Mouse (Mus musculus): ENCODE measurements at regions not wholly inside any gene's neighbourhood (a gene's known extent, or its start where the extent isn't known, plus 50 kb on each side); places are given as distances from the start of the nearest gene placed in this dataset.

DNA sequence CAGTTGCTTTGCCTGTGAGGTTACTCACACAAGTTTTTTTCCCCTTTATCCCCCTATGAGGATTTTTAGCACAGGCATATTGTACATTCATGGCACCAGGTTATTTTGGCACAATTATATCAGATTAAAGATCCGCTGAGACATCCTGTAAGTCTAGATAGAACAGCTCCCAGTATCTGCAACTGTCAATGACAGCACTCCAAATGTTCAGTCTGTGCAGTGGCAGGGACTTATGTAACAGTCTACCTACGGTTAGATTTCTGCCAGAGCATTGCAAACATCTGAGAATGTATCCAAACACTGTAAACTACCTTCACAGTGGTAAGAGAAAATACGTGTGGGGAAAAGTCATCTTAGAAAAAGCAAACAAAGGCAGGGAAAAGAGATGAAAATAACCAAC, 163.5 kb upstream of the Kcnh7 start:
- WGBS = 82% methylated on average over 3 of the region's 3 CpGs
- ATAC-seq (ENCODE audit: low FRiP score) (no peak), DNase-seq (ENCODE audit: low spot score) (no peak)
- Histone ChIP-seq H3K4me3 (ENCODE audit: low read depth, low read length) (no peak overlapping the region), H3K9me3 (ENCODE audit: control insufficient read depth, low read length) (no peaks in the 10 kb centered on the region), H3K27me3 (ENCODE audit: control insufficient read depth, insufficient read depth, low read length) (no peaks in the 10 kb centered on the region), H3K4me1 (replicated peaks; ENCODE audit: control insufficient read depth, insufficient read depth, low read length) (no peaks in the 10 kb centered on the region), H3K9ac (ENCODE audit: low read depth, low read length) (no peak overlapping the region), H3K27ac (ENCODE audit: low read depth, low read length) (no peak overlapping the region), H3K4me2 (replicated peaks; ENCODE audit: low read depth, low read length) (no peak overlapping the region), H3K36me3 (ENCODE audit: control insufficient read depth, insufficient read depth, low read length) (no peaks in the 10 kb centered on the region)

GRCm38 (mm10) chr2:63326750-63327149, 142.7 kb upstream of the Kcnh7 start:
- Histone ChIP-seq H3K36me3 (ENCODE audit: control insufficient read depth, insufficient read depth, low read length) (no peaks in the 10 kb centered on the region), H3K4me1 (replicated peaks; ENCODE audit: control insufficient read depth, insufficient read depth, low read length) (no peaks in the 10 kb centered on the region), H3K27ac (ENCODE audit: low read depth, low read length) (no peak overlapping the region), H3K9me3 (ENCODE audit: control insufficient read depth, low read length) (no peaks in the 10 kb centered on the region), H3K9ac (ENCODE audit: low read depth, low read length) (no peak overlapping the region), H3K27me3 (ENCODE audit: control insufficient read depth, insufficient read depth, low read length) (no peaks in the 10 kb centered on the region), H3K4me2 (replicated peaks; ENCODE audit: low read depth, low read length) (no peak overlapping the region), H3K4me3 (ENCODE audit: low read depth, low read length) (no peak overlapping the region)
- WGBS = 93% methylated on average over 4 of the region's 4 CpGs
- ATAC-seq (ENCODE audit: low FRiP score) (no peak), DNase-seq (ENCODE audit: low spot score) (no peak)

- H3K4me2 ChIP-seq (replicated peaks; ENCODE audit: low read depth, low read length) = no peak overlapping the region
- ATAC-seq (ENCODE audit: low FRiP score) (no peak), DNase-seq (ENCODE audit: low spot score) (no peak)
- H3K4me1 ChIP-seq (replicated peaks; ENCODE audit: control insufficient read depth, insufficient read depth, low read length) = no peaks in the 10 kb centered on the region
- no peaks in the 10 kb centered on the region for H3K9me3 ChIP-seq (ENCODE audit: control insufficient read depth, low read length)
- H3K4me3 ChIP-seq (ENCODE audit: low read depth, low read length) = no peak overlapping the region
- no peaks in the 10 kb centered on the region for H3K36me3 ChIP-seq (ENCODE audit: control insufficient read depth, insufficient read depth, low read length)
- no peak overlapping the region for H3K9ac ChIP-seq (ENCODE audit: low read depth, low read length)
- no peak overlapping the region for H3K27ac ChIP-seq (ENCODE audit: low read depth, low read length)
- no peaks in the 10 kb centered on the region for H3K27me3 ChIP-seq (ENCODE audit: control insufficient read depth, insufficient read depth, low read length)
These were observed 96.8 kb upstream of the Kcnh7 start for GRCm38 (mm10) chr2:63280911-63281310.

DNA sequence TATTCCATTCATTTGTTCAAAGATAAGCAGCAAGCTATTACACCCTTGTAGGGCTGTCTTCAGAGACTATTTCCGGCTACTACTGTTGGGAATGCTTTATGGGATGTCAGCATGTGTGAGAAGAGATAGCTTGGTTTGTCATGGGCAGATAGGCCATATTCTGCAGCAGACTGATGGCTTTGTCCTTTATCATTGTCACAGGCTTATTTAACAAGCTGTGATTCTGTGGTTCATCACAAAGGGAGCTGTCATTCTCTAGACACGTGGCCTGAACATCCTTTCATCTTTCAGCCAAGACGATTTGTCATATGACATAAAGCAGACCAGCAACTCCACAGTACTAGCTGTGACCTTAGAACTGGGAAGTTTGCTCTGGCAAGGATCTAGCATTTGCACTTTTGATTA, 89.7 kb upstream of the Kcnh7 start:
- Histone ChIP-seq H3K4me2 (replicated peaks; ENCODE audit: low read depth, low read length) (no peak overlapping the region), H3K27me3 (ENCODE audit: control insufficient read depth, insufficient read depth, low read length) (no peaks in the 10 kb centered on the region), H3K9me3 (ENCODE audit: control insufficient read depth, low read length) (no peaks in the 10 kb centered on the region), H3K9ac (ENCODE audit: low read depth, low read length) (no peak overlapping the region), H3K27ac (ENCODE audit: low read depth, low read length) (no peak overlapping the region), H3K4me3 (ENCODE audit: low read depth, low read length) (no peak overlapping the region), H3K4me1 (replicated peaks; ENCODE audit: control insufficient read depth, insufficient read depth, low read length) (no peaks in the 10 kb centered on the region), H3K36me3 (ENCODE audit: control insufficient read depth, insufficient read depth, low read length) (no peaks in the 10 kb centered on the region)
- ATAC-seq (ENCODE audit: low FRiP score) (peak; percentile 88), DNase-seq (ENCODE audit: low spot score) (peak; percentile 33)
- 38% methylated on average over 3 of the region's 3 CpGs for WGBS

DNA sequence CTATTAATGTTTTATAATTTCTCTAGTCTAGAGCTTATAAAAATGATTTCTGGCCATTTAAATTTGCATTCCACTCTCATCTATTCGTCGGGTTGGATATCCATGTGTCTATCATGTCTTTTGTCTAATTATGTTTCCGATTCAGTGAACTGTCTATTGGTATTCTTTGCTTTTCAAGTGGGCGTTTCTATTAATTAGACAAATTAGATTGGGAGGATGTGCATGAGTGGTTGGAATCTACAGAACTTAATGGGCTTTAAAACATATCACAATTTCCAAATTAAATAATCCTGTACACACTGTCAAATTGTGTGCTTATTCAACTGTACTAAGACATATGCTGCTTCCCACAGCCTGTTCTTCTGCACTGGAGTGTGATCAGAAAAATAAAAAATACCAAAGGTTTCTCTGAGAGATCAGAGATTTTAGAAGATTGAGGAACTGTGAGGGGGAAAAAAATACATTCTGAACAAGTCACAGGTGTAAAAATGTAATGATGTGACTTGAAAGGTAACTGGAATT, 62.1 kb upstream of the Kcnh7 start:
- DNase-seq (ENCODE audit: low spot score) = no peak
- H3K4me3 ChIP-seq (ENCODE audit: low read depth, low read length) = no peak overlapping the region
- 70% methylated on average over 4 of the region's 4 CpGs for WGBS

DNA sequence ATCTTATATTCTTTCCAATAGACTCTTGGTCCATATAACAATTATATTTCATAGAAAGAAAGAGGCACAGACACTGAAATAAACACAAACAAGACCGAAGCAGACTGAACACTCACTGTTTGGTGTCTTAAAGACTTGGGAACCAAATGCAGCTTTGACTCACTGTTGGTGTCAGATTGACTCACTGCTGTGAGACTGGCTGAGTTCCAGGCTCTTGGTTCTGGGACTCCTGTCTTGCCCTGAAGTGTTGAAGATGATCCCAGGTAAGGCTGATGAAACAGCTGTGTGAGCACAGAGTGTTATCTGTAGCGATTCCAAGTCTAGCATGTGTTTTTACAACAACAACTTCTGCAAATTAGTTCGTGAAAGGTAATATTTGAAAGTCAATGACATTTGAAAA, 55.2 kb upstream of the Kcnh7 start:
- WGBS = 89% methylated on average over 3 of the region's 3 CpGs
- Histone ChIP-seq H3K27ac (ENCODE audit: low read depth, low read length) (no peak overlapping the region), H3K36me3 (ENCODE audit: control insufficient read depth, insufficient read depth, low read length) (no peaks in the 10 kb centered on the region), H3K4me3 (ENCODE audit: low read depth, low read length) (no peak overlapping the region), H3K9ac (ENCODE audit: low read depth, low read length) (no peak overlapping the region), H3K4me1 (replicated peaks; ENCODE audit: control insufficient read depth, insufficient read depth, low read length) (no peaks in the 10 kb centered on the region), H3K27me3 (ENCODE audit: control insufficient read depth, insufficient read depth, low read length) (no peaks in the 10 kb centered on the region), H3K9me3 (ENCODE audit: control insufficient read depth, low read length) (no peaks in the 10 kb centered on the region), H3K4me2 (replicated peaks; ENCODE audit: low read depth, low read length) (no peak overlapping the region)
- DNase-seq (ENCODE audit: low spot score) (no peak), ATAC-seq (ENCODE audit: low FRiP score) (no peak)

More for the DNA sequence above, 62.1 kb upstream of the Kcnh7 start:
- Histone ChIP-seq H3K27ac (ENCODE audit: low read depth, low read length) (no peak overlapping the region), H3K9ac (ENCODE audit: low read depth, low read length) (no peak overlapping the region), H3K36me3 (ENCODE audit: control insufficient read depth, insufficient read depth, low read length) (no peaks in the 10 kb centered on the region), H3K4me1 (replicated peaks; ENCODE audit: control insufficient read depth, insufficient read depth, low read length) (no peaks in the 10 kb centered on the region), H3K4me2 (replicated peaks; ENCODE audit: low read depth, low read length) (no peak overlapping the region), H3K27me3 (ENCODE audit: control insufficient read depth, insufficient read depth, low read length) (no peaks in the 10 kb centered on the region), H3K9me3 (ENCODE audit: control insufficient read depth, low read length) (no peaks in the 10 kb centered on the region)
- ATAC-seq (ENCODE audit: low FRiP score) = no peak
